Comparison of ENCODE assay signal across 19 mouse cellular contexts in the genomic region with DNA sequence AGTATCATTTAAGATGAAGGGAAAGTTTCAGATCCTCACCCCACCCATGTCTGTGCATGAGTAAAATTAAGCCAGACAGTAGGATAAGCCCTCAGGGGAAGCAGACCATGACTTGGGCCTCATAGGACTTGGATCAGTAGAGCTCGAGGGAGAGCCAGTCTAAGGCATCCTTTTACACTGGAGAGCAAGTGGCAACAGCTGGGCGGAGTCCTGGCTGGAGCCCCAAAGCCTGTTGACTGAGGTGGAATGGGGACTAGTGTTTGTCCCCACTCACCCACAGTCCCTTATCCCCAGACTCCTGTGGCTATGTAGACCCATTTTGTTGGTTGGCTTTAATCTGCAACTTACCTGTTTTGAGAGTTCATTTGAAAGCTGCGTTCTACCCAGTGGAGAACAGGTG. TPM values are rescaled to one million over a fixed set of nuclear protein-coding genes. Genes with fewer than 3 reads are reported as not detected.
DNase-seq lines count a peak whose midpoint lies in the region; ATAC-seq and TF ChIP-seq lines count a peak whose summit lies in the region.
"Had no signal": no experiment of that assay in that cellular context is flagged by ENCODE, and none has a peak within 500 bp of the region (broad histone marks: within the 10 kb centered on the region; RNA-seq: fewer than 3 reads in every experiment).

No protein-coding gene starts in this region.

- CTCF ChIA-PET in Patski (lab: Charles Lee): interaction anchor here (0.8 kb wide), 1 partner anchor 14 kb away, joined by 3 read pairs; no protein-coding TSS in a partner anchor

- TF ChIP-seq POLR2A in kidney, adult 2 months (IDR thresholded peaks at IDR 0.05; ENCODE audit: low read depth, low read length): no peak

- no peak overlapping the region for H3K4me2 ChIP-seq in liver, embryonic 12.5 days
- no peak overlapping the region for H3K4me2 ChIP-seq in liver, postnatal 0 days (ENCODE audit: low read depth, low read length)
- H3K4me2 ChIP-seq in liver, embryonic 13.5 days: no peak overlapping the region
- no peak overlapping the region for H3K4me2 ChIP-seq in midbrain, embryonic 11.5 days
- H3K4me2 ChIP-seq: embryonic facial prominence, embryonic 12.5 days; heart, embryonic 12.5 days; hindbrain, embryonic 15.5 days had no signal

- POLR2A ChIA-PET in Patski (lab: Charles Lee): interaction anchor here (0.7 to 1.2 kb wide), 2 partner anchors 12 to 43 kb away, joined by 4 read pairs; no protein-coding TSS in a partner anchor

- no peak overlapping the region for H3K27ac ChIP-seq in kidney, adult 2 months (ENCODE audit: insufficient read depth, low read depth, low read length)
- H3K27ac ChIP-seq in liver, embryonic 12.5 days: peak overlapping the region; percentile 67
- H3K27ac ChIP-seq in liver, postnatal 0 days (ENCODE audit: low read depth): no peak overlapping the region
- peak overlapping the region; percentile 60 for H3K27ac ChIP-seq in liver, embryonic 13.5 days
- no peak overlapping the region for H3K27ac ChIP-seq in midbrain, embryonic 11.5 days (ENCODE audit: low read depth, low read length)
- H3K27ac ChIP-seq: embryonic facial prominence, embryonic 12.5 days; hindbrain, embryonic 10.5 days; hindbrain, embryonic 15.5 days had no signal

- no peak for ATAC-seq in liver, embryonic 12.5 days
- no peak for ATAC-seq in liver, postnatal 0 days
- ATAC-seq in Patski: no peak
- no peak for ATAC-seq in liver, embryonic 13.5 days (ENCODE audit: low read depth)
- no peak for ATAC-seq in midbrain, embryonic 11.5 days (ENCODE audit: low FRiP score)
- ATAC-seq: forebrain, embryonic 14.5 days had no signal

- no peaks in the 10 kb centered on the region for H3K27me3 ChIP-seq in kidney, adult 2 months (replicated peaks; ENCODE audit: control insufficient read depth, insufficient read depth, low read length)
- H3K27me3 ChIP-seq in liver, embryonic 12.5 days (replicated peaks): no peaks in the 10 kb centered on the region
- no peaks in the 10 kb centered on the region for H3K27me3 ChIP-seq in liver, postnatal 0 days (ENCODE audit: insufficient read depth, low read length)
- no peaks in the 10 kb centered on the region for H3K27me3 ChIP-seq in Patski
- no peaks in the 10 kb centered on the region for H3K27me3 ChIP-seq in liver, embryonic 13.5 days
- no peaks in the 10 kb centered on the region for H3K27me3 ChIP-seq in midbrain, embryonic 11.5 days (ENCODE audit: control insufficient read depth, insufficient read depth, low read length)
- H3K27me3 ChIP-seq: CH12.LX; embryonic facial prominence, embryonic 12.5 days; heart, embryonic 12.5 days; hindbrain, embryonic 15.5 days had no signal

- peaks cover 4% of the 10 kb centered on the region for H3K36me3 ChIP-seq in kidney, adult 2 months (ENCODE audit: control insufficient read depth, insufficient read depth, low read length)
- H3K36me3 ChIP-seq in liver, embryonic 12.5 days: peaks cover 95% of the 10 kb centered on the region
- peaks cover 68% of the 10 kb centered on the region for H3K36me3 ChIP-seq in liver, postnatal 0 days (replicated peaks; ENCODE audit: insufficient read depth, low read length)
- peaks cover 80% of the 10 kb centered on the region for H3K36me3 ChIP-seq in liver, embryonic 13.5 days
- H3K36me3 ChIP-seq in midbrain, embryonic 11.5 days (ENCODE audit: control insufficient read depth, insufficient read depth, low read length): peaks cover 29% of the 10 kb centered on the region

- WGBS in kidney, adult 2 months: 55% methylated on average over 3 of the region's 3 CpGs
- 69% methylated on average over 3 of the region's 3 CpGs for WGBS in liver, embryonic 12.5 days (ENCODE audit: insufficient replicate concordance)
- WGBS in liver, postnatal 0 days (ENCODE audit: insufficient replicate concordance): 88% methylated on average over 3 of the region's 3 CpGs
- WGBS in liver, embryonic 13.5 days (ENCODE audit: insufficient replicate concordance): 68% methylated on average over 3 of the region's 3 CpGs
- 83% methylated on average over 3 of the region's 3 CpGs for WGBS in midbrain, embryonic 11.5 days

- peak; percentile 12 for DNase-seq in kidney, adult 11 months
- no peak for DNase-seq in kidney, adult 2 months
- DNase-seq in liver, postnatal 0 days: no peak
- peak; percentile 49 for DNase-seq in Patski (ENCODE audit: low read depth, low spot score)
- no peak for DNase-seq in liver, embryonic 13.5 days
- DNase-seq in adrenal gland, adult 18-20 months (ENCODE audit: low spot score in 2 of 2): no peak
- DNase-seq in midbrain, embryonic 11.5 days (ENCODE audit: low spot score, missing footprints): no peak
- DNase-seq: adrenal gland, postnatal 14 days; cerebellum, adult 11-12 months; cerebellum, adult 9-10 months; cerebellum, postnatal 25 days; gastrocnemius, postnatal 10 days had no signal

- TF ChIP-seq CTCF in kidney, adult 2 months (conservative IDR thresholded peaks at IDR 0.05; ENCODE audit: insufficient read depth, insufficient read length, low read depth, low read length): no peak
- no peak for TF ChIP-seq CTCF in liver, postnatal 0 days (IDR thresholded peaks at IDR 0.05; ENCODE audit: low read depth)
- no peak for TF ChIP-seq CTCF in Patski (IDR thresholded peaks at IDR 0.05)

- H3K9ac ChIP-seq in liver, embryonic 12.5 days: 0 out of 2 replicates have a peak overlapping the region, but pooled peaks have one; percentile 42
- no peak overlapping the region for H3K9ac ChIP-seq in liver, postnatal 0 days (replicated peaks)
- H3K9ac ChIP-seq in liver, embryonic 13.5 days: no peak overlapping the region; the same call in 1 of the 2 replicates
- H3K9ac ChIP-seq in midbrain, embryonic 11.5 days (ENCODE audit: low read length): no peak overlapping the region
- H3K9ac ChIP-seq: embryonic facial prominence, embryonic 12.5 days; heart, embryonic 12.5 days; hindbrain, embryonic 15.5 days had no signal

- no peak overlapping the region for H3K4me3 ChIP-seq in kidney, adult 2 months (ENCODE audit: insufficient read depth, low read depth, low read length)
- H3K4me3 ChIP-seq in liver, embryonic 12.5 days: no peak overlapping the region
- H3K4me3 ChIP-seq in liver, postnatal 0 days (ENCODE audit: low read depth, low read length): no peak overlapping the region
- H3K4me3 ChIP-seq in liver, embryonic 13.5 days (replicated peaks): no peak overlapping the region
- H3K4me3 ChIP-seq in midbrain, embryonic 11.5 days (ENCODE audit: low read depth, low read length): no peak overlapping the region
- H3K4me3 ChIP-seq: embryonic facial prominence, embryonic 12.5 days; heart, embryonic 12.5 days; hindbrain, embryonic 10.5 days; hindbrain, embryonic 15.5 days had no signal

- in situ Hi-C loops in Patski (cut with MboI; ENCODE audit: low pct_unique_long_range_greater_than_20kb): no loop called here

- no peaks in the 10 kb centered on the region for H3K4me1 ChIP-seq in kidney, adult 2 months (ENCODE audit: control insufficient read depth, insufficient read depth, low read length)
- peaks cover 39% of the 10 kb centered on the region for H3K4me1 ChIP-seq in liver, embryonic 12.5 days
- H3K4me1 ChIP-seq in liver, postnatal 0 days (ENCODE audit: insufficient read depth): peaks cover 11% of the 10 kb centered on the region
- H3K4me1 ChIP-seq in liver, embryonic 13.5 days (replicated peaks): peaks cover 45% of the 10 kb centered on the region
- no peaks in the 10 kb centered on the region for H3K4me1 ChIP-seq in midbrain, embryonic 11.5 days (ENCODE audit: control insufficient read depth, insufficient read depth, low read length)
- H3K4me1 ChIP-seq: embryonic facial prominence, embryonic 12.5 days; hindbrain, embryonic 10.5 days; hindbrain, embryonic 15.5 days had no signal

- H3K9me3 ChIP-seq in liver, embryonic 12.5 days (replicated peaks): no peaks in the 10 kb centered on the region
- no peaks in the 10 kb centered on the region for H3K9me3 ChIP-seq in liver, postnatal 0 days (ENCODE audit: low read length)
- no peaks in the 10 kb centered on the region for H3K9me3 ChIP-seq in liver, embryonic 13.5 days (replicated peaks)
- H3K9me3 ChIP-seq in midbrain, embryonic 11.5 days (ENCODE audit: control insufficient read depth, low read length): no peaks in the 10 kb centered on the region
- H3K9me3 ChIP-seq: embryonic facial prominence, embryonic 12.5 days; heart, embryonic 12.5 days; hindbrain, embryonic 10.5 days; hindbrain, embryonic 15.5 days had no signal

- no peak for TF ChIP-seq EP300 in liver, postnatal 0 days (IDR thresholded peaks at IDR 0.05; ENCODE audit: low read depth)

RNA-seq across cellular contexts. Expression of gene Adsl, which starts 36.1 kb away (rescaled TPM):
- 71.2 and 83.9 TPM in 2 replicates for polyA plus RNA-seq in kidney, adult 2 months (2012; rRNA removed)
- 171 and 181 TPM in 2 replicates for polyA plus RNA-seq in liver, embryonic 12.5 days (2016; fragmentation: Nextera tagmentation; extraction: Ambion mirVana)
- polyA plus RNA-seq in liver, postnatal 0 days (2015; fragmentation: Nextera tagmentation; extraction: Ambion mirVana): 28.9 and 37.0 TPM in 2 replicates
- 107 TPM for polyA plus RNA-seq in Patski (2021)
- polyA plus RNA-seq in liver, embryonic 13.5 days (2015; fragmentation: Nextera tagmentation; extraction: Ambion mirVana): 131 and 134 TPM in 2 replicates
- 10 to 100 TPM; 34.8 to 37.1 TPM for total RNA-seq in adrenal gland, adult 18-20 months (2021)
- polyA plus RNA-seq in midbrain, embryonic 11.5 days (2014; fragmentation: Nextera tagmentation; extraction: Ambion mirVana): 158 and 162 TPM in 2 replicates

Comparison
In these comparisons a context has a peak if more than half of its experiments do, and no peak if none do; other contexts are left out.
1. DNase-seq: peak in kidney, adult 11 months (single experiment) and Patski (single experiment); none in kidney, adult 2 months (single experiment), liver, postnatal 0 days (single experiment), liver, embryonic 13.5 days (single experiment), adrenal gland, adult 18-20 months (0 of 2) and midbrain, embryonic 11.5 days (single experiment).
2. H3K27ac ChIP-seq: peak in liver, embryonic 12.5 days (single experiment) and liver, embryonic 13.5 days (single experiment); none in kidney, adult 2 months (single experiment), liver, postnatal 0 days (single experiment) and midbrain, embryonic 11.5 days (single experiment).